Mouse (Mus musculus): ENCODE measurements at regions not wholly inside any gene's neighbourhood (a gene's known extent, or its start where the extent isn't known, plus 50 kb on each side); places are given as distances from the start of the nearest gene placed in this dataset.

DNA sequence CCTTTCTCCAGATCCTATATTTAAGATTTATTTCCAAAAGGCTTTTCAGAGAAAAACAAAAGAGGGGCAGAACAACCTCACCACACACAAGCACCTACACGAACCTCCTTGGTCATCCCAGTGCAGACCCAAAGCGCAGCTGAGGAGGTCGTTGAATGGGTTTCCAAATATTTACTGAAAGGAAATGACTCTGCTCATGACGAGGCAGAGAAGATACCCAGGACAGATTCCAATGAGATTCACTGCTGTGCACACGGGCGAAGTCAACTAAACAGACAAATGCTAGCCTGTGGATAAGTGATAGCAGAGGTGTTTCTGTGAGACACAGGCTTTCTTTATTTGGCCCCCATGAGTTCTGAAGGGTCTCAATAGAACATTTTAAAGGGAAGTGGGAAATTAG, 70.7 kb upstream of the Gm47985 start:
- H3K27ac ChIP-seq (replicated peaks; ENCODE audit: low read depth, low read length), result no peak overlapping the region
- no peak overlapping the region for H3K9ac ChIP-seq (ENCODE audit: low read depth, low read length, severe bottlenecking)
- no peaks in the 10 kb centered on the region for H3K36me3 ChIP-seq (ENCODE audit: control insufficient read depth, insufficient read depth, low read length)
- no peak overlapping the region for H3K4me3 ChIP-seq (replicated peaks; ENCODE audit: low read length)
- no peaks in the 10 kb centered on the region for H3K27me3 ChIP-seq (ENCODE audit: control insufficient read depth, insufficient read depth, low read length)
- no peak for TF ChIP-seq POLR2A (IDR thresholded peaks at IDR 0.05; ENCODE audit: borderline replicate concordance, extremely low read depth, insufficient read depth, insufficient read length)
- H3K9me3 ChIP-seq (ENCODE audit: control insufficient read depth, low read length), result no peaks in the 10 kb centered on the region
- H3K4me2 ChIP-seq (replicated peaks; ENCODE audit: low read depth, low read length, severe bottlenecking), result no peak overlapping the region
- ATAC-seq (ENCODE audit: low FRiP score, low read depth), result no peak
- WGBS, result 55% methylated on average over 6 of the region's 6 CpGs
- H3K4me1 ChIP-seq (ENCODE audit: control insufficient read depth, insufficient read depth, low read length), result peaks cover 10% of the 10 kb centered on the region
- no peak for DNase-seq (ENCODE audit: low spot score)

DNA sequence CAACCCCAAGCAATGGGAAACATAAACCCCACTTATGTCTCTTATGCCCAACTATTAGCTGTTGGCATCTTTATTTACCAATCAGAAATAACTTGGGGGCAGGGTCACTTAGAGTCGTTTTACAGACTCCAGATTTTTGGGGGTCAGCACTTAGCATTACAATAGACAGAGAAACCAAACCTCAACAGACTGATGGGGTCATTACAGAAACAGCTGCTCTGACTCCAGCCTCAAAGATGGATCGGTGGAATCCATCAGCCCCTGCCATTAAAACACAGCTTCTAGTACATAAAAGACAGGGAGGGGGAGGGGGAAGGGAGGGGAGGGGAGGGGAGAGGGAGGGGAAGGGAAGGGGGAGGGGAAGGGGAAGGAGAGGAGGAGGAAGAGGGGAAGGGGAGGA, 69.9 kb upstream of the Gm47985 start:
- WGBS, result 6% methylated on average over 2 of the region's 2 CpGs
- DNase-seq (ENCODE audit: low spot score) (no peak), ATAC-seq (ENCODE audit: low FRiP score, low read depth) (no peak)

DNA sequence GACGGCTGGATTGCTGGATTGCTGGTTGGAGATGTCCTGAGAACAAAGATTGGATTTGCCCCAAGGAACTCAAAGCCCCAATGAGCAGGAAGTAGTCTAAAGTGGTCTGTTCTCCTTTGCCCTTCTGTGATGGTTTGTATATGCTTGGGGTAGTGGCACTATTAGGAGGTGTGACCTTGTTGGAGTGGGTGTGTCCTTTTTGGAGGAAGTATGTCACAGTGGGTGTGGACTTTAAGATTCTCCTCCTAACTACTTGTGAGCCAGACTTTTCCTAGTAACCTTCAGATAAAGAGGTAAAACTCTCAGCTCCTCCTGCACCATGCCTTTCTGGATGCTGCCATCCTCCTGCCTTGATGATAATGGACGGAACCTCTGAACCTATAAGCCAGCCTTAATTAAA, 69.1 kb upstream of the Gm47985 start:
- Histone ChIP-seq H3K4me1 (ENCODE audit: control insufficient read depth, insufficient read depth, low read length) (peaks cover 10% of the 10 kb centered on the region), H3K4me2 (replicated peaks; ENCODE audit: low read depth, low read length, severe bottlenecking) (no peak overlapping the region), H3K9me3 (ENCODE audit: control insufficient read depth, low read length) (no peaks in the 10 kb centered on the region), H3K27ac (replicated peaks; ENCODE audit: low read depth, low read length) (no peak overlapping the region), H3K36me3 (ENCODE audit: control insufficient read depth, insufficient read depth, low read length) (no peaks in the 10 kb centered on the region), H3K9ac (ENCODE audit: low read depth, low read length, severe bottlenecking) (no peak overlapping the region), H3K27me3 (ENCODE audit: control insufficient read depth, insufficient read depth, low read length) (no peaks in the 10 kb centered on the region), H3K4me3 (replicated peaks; ENCODE audit: low read length) (no peak overlapping the region)
- ATAC-seq (ENCODE audit: low FRiP score, low read depth) (no peak), DNase-seq (ENCODE audit: low spot score) (no peak)
- 51% methylated on average over 2 of the region's 2 CpGs for WGBS
- no peak for TF ChIP-seq POLR2A (IDR thresholded peaks at IDR 0.05; ENCODE audit: borderline replicate concordance, extremely low read depth, insufficient read depth, insufficient read length)

More for the DNA sequence above, 69.9 kb upstream of the Gm47985 start:
- Histone ChIP-seq H3K27me3 (ENCODE audit: control insufficient read depth, insufficient read depth, low read length) (no peaks in the 10 kb centered on the region), H3K9ac (ENCODE audit: low read depth, low read length, severe bottlenecking) (no peak overlapping the region), H3K27ac (replicated peaks; ENCODE audit: low read depth, low read length) (no peak overlapping the region), H3K4me3 (replicated peaks; ENCODE audit: low read length) (no peak overlapping the region), H3K4me1 (ENCODE audit: control insufficient read depth, insufficient read depth, low read length) (peaks cover 10% of the 10 kb centered on the region), H3K36me3 (ENCODE audit: control insufficient read depth, insufficient read depth, low read length) (no peaks in the 10 kb centered on the region), H3K9me3 (ENCODE audit: control insufficient read depth, low read length) (no peaks in the 10 kb centered on the region), H3K4me2 (replicated peaks; ENCODE audit: low read depth, low read length, severe bottlenecking) (no peak overlapping the region)
- TF ChIP-seq POLR2A (IDR thresholded peaks at IDR 0.05; ENCODE audit: borderline replicate concordance, extremely low read depth, insufficient read depth, insufficient read length), result no peak

DNA sequence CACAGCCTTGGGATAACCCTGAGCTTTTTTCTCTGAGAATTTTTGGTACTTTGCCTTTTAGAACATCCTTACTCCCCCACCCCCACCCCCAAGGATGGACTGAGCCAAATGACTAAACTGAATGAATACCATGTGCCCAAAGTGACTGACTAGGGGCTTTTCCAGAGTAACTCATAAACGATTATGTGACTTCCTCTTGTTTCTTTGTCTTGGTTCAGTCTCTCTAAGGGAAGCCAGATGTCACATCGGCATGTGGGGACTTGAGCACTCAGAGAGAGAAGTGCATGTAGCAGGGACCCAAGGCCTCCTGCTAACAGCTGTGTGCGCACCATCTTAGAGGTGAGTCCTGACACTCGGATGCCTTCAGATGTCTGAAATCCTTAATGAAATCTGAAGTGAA, 63.8 kb upstream of the Gm47985 start:
- Histone ChIP-seq H3K9me3 (ENCODE audit: control insufficient read depth, low read length) (no peaks in the 10 kb centered on the region), H3K9ac (ENCODE audit: low read depth, low read length, severe bottlenecking) (no peak overlapping the region), H3K4me2 (replicated peaks; ENCODE audit: low read depth, low read length, severe bottlenecking) (no peak overlapping the region), H3K27ac (replicated peaks; ENCODE audit: low read depth, low read length) (no peak overlapping the region), H3K36me3 (ENCODE audit: control insufficient read depth, insufficient read depth, low read length) (no peaks in the 10 kb centered on the region), H3K27me3 (ENCODE audit: control insufficient read depth, insufficient read depth, low read length) (no peaks in the 10 kb centered on the region), H3K4me1 (ENCODE audit: control insufficient read depth, insufficient read depth, low read length) (no peaks in the 10 kb centered on the region), H3K4me3 (replicated peaks; ENCODE audit: low read length) (no peak overlapping the region)
- WGBS, result 13% methylated on average over 4 of the region's 4 CpGs
- TF ChIP-seq POLR2A (IDR thresholded peaks at IDR 0.05; ENCODE audit: borderline replicate concordance, extremely low read depth, insufficient read depth, insufficient read length), result no peak
- DNase-seq (ENCODE audit: low spot score) (peak; percentile 50), ATAC-seq (ENCODE audit: low FRiP score, low read depth) (no peak)

DNA sequence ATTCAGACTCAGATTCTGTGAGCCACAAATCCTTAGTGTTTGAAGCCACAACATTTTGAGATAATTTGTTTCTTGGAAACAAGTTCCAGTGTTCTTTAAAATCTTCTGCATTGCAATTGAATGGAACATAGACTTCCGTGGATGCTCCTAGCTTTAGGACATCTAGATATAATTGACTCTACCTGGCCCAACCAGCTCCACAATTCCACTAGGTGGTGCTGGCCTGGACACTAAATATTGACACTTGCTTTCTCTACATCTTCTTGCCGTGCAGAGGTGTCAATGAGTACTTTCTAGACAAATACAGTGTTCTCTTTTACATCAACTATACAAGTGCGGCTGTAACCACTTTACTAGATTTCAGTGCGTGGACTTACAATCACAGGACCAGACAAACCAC, 63.4 kb upstream of the Gm47985 start:
- Histone ChIP-seq H3K36me3 (ENCODE audit: control insufficient read depth, insufficient read depth, low read length) (no peaks in the 10 kb centered on the region), H3K4me1 (ENCODE audit: control insufficient read depth, insufficient read depth, low read length) (no peaks in the 10 kb centered on the region), H3K27me3 (ENCODE audit: control insufficient read depth, insufficient read depth, low read length) (no peaks in the 10 kb centered on the region), H3K9ac (ENCODE audit: low read depth, low read length, severe bottlenecking) (no peak overlapping the region), H3K4me3 (replicated peaks; ENCODE audit: low read length) (no peak overlapping the region), H3K4me2 (replicated peaks; ENCODE audit: low read depth, low read length, severe bottlenecking) (no peak overlapping the region), H3K27ac (replicated peaks; ENCODE audit: low read depth, low read length) (no peak overlapping the region), H3K9me3 (ENCODE audit: control insufficient read depth, low read length) (no peaks in the 10 kb centered on the region)
- no peak for TF ChIP-seq POLR2A (IDR thresholded peaks at IDR 0.05; ENCODE audit: borderline replicate concordance, extremely low read depth, insufficient read depth, insufficient read length)
- no peak for DNase-seq (ENCODE audit: low spot score)
- WGBS, result 76% methylated on average over 4 of the region's 4 CpGs
- ATAC-seq (ENCODE audit: low FRiP score, low read depth), result no peak

DNA sequence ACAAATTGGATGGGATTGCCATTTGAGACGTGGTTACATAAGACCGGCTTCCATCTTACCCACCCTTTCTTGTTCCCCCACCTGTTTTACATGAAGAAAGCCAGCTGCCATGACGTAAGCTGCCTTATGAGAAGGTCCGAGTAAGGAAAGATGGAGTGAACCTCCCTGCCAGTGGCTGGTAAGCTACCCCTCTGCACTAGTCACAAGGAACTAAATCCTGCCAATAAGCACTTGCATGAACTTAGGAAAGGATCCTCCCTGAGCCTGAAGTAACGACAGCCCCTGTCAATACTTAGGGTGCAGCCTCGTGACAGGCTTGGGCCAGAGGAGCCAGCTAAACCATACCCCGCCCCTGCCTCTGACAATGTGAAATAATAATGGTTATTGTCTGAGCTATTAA, 62.8 kb upstream of the Gm47985 start:
- no peaks in the 10 kb centered on the region for H3K4me1 ChIP-seq (ENCODE audit: control insufficient read depth, insufficient read depth, low read length)
- ATAC-seq (ENCODE audit: low FRiP score, low read depth), result no peak
- no peak overlapping the region for H3K4me3 ChIP-seq (replicated peaks; ENCODE audit: low read length)
- 80% methylated on average over 7 of the region's 7 CpGs for WGBS
- H3K9ac ChIP-seq (ENCODE audit: low read depth, low read length, severe bottlenecking), result no peak overlapping the region
- no peaks in the 10 kb centered on the region for H3K36me3 ChIP-seq (ENCODE audit: control insufficient read depth, insufficient read depth, low read length)
- no peaks in the 10 kb centered on the region for H3K9me3 ChIP-seq (ENCODE audit: control insufficient read depth, low read length)
- no peak for TF ChIP-seq POLR2A (IDR thresholded peaks at IDR 0.05; ENCODE audit: borderline replicate concordance, extremely low read depth, insufficient read depth, insufficient read length)
- no peak for DNase-seq (ENCODE audit: low spot score)
- H3K27me3 ChIP-seq (ENCODE audit: control insufficient read depth, insufficient read depth, low read length), result no peaks in the 10 kb centered on the region
- H3K27ac ChIP-seq (replicated peaks; ENCODE audit: low read depth, low read length), result no peak overlapping the region
- H3K4me2 ChIP-seq (replicated peaks; ENCODE audit: low read depth, low read length, severe bottlenecking), result no peak overlapping the region
